Mouse (Mus musculus) neutrophil, adult 65 days (primary cell): ENCODE measurements around the gene Tex9. TPM values are rescaled to one million over a fixed set of nuclear protein-coding genes. Genes with fewer than 3 reads are reported as not detected.

ENCODE experiments used
- total RNA-seq: library from RNA; stranded (reverse); gene quantifications from 2 replicates; pipeline ENCODE4 v1.2.4, GENCODE M21; 2023

Tex9 gene
- total RNA-seq: 2.1 and 4.6 TPM in 2 replicates

DNA sequence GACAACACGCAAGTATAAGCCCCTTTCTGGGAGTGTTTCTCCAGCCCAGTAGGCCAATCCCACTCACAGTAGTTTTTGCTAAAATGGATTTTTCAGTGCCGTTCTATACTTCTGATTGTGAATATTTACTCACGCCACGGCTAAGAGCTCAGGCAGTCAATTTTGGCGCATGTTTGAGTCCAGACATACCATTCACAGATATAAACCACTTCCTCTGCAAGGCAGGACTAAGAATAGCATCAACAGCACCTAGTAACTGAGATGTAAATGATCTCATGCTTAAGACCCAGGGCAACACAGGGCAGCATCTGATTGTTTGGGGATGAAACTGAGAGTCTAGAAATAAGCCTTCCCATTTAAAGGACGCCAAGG, at the start of gene Tex9:
Tex9 (minus strand) TSS at position 19 of the 372 bp plus-strand sequence.

DNA sequence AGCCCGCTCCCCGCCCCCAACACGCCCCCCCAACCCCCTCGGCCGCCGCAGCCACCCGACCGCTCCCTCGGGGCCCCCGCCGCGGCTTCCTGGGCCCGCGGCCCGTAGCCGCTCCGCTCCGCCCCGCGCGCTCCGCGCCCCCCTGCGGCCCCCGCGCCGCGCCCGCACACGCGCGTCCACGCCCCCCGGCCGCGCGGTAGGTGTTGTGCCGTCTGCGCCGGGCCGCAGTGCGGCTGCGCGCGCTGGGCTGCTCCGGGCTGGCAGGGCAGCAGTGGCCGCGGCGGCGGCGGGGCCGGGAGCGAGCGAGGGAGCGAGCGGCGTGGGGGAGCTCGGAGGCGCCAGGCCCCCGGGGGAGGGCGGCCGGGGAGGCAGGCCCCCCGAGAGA, 40.0 kb upstream of the Tex9 start, which contains the start of gene Rfx7:
Rfx7 (plus strand) TSS at position 245 of the 385 bp plus-strand sequence.

DNA sequence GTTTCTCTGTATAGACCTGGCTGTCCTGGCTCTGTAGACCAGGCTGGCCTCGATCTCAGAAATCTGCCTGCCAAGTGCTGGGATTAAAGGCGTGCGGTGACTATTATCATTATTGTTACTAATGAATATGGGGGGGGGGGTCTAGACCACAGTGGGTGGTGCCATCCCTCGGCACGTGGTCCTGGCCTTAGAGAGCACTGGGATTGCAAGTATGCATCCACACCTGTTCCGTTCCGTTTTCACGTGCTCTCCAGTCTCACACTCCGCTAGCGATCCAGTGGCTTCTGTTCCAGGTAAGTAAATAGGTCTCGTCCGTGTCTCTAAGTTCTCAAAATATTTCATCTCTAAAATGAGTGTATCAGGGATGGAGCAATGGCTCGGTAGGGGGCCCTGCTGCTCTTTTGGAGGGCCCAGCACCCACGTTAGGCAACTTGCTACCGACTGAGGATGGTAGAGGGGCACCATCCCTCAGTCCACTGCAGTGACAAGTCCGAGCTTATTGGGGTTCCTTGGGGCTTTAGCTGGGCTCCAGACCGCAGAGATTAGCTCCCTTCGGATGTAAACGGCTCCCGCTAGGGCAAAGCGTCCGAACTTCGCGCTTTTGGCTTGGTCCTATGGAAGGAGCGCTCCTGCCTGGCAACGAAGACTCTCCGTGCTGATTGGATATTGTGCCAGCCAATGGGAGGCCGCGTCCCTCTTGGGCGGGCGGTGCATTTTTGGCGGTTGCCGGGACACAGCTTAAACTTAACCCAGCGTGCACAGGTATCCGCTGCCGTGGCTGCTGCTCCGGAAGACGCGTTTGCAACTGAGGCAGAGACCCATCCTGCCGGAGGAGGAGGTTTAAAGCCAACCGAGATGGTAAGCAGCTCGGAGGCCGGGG, 54.0 kb downstream of the Tex9 start, which contains the start of gene Mns1:
Mns1 (plus strand) TSS at position 190 of the 880 bp plus-strand sequence.

Other genes starting within 250 kb of the Tex9 start
- gene Zfp280d, start 217.4 kb downstream of the Tex9 start, total RNA-seq: 29.3 and 42.5 TPM in 2 replicates
- 2.9 and 4.1 TPM in 2 replicates for gene Mns1, start 54.2 kb downstream of the Tex9 start, total RNA-seq
- gene Rfx7, start 40.0 kb upstream of the Tex9 start, total RNA-seq: 26.5 and 33.2 TPM in 2 replicates
- gene Nedd4, start 170.1 kb upstream of the Tex9 start, total RNA-seq: 126 and 148 TPM in 2 replicates